Mouse (Mus musculus) hindbrain, postnatal 0 days (tissue): Measurements from ENCODE around the gene Ttll8. TPM values are rescaled to one million over a fixed set of nuclear protein-coding genes. Genes with fewer than 3 reads are reported as not detected.

ENCODE experiments used
- ATAC-seq: fragments of 200-750 bp; cut with Nextera tagmentation; 2 replicates; pipeline ENCODE4 v1.8.0; 2017; ENCODE audit warnings: mild to moderate bottlenecking, moderate TSS enrichment, moderate library complexity
- DNase-seq: peaks from one replicate; pipeline ENCODE4 v3.0.0-alpha.2; 2015; ENCODE audit warnings: low spot score
- H3K27ac ChIP-seq: fragments of 300-500 bp; sonication (generic); 2 replicates; pipeline ENCODE4 v1.5.1; 2014; ENCODE audit warnings: mild to moderate bottlenecking
- H3K27me3 ChIP-seq: fragments of 300-500 bp; sonication (generic); 2 replicates; pipeline ENCODE4 v1.6.1; 2014; ENCODE audit warnings: low read length, mixed read lengths; ENCODE audit not compliant: insufficient read depth
- H3K36me3 ChIP-seq: fragments of 300-500 bp; sonication (generic); 2 replicates; pipeline ENCODE4 v1.6.1; 2014; ENCODE audit warnings: low read length, mixed read lengths; ENCODE audit not compliant: insufficient read depth
- H3K4me1 ChIP-seq: fragments of 300-500 bp; sonication (generic); 2 replicates; pipeline ENCODE4 v1.6.1; 2014; ENCODE audit warnings: antibody characterized with exemption, low read length, mixed read lengths; ENCODE audit not compliant: insufficient read depth
- H3K4me2 ChIP-seq: fragments of 300-500 bp; sonication (generic); 2 replicates; pipeline ENCODE4 v1.6.1; 2014; ENCODE audit warnings: low read depth, mild to moderate bottlenecking, low read length, moderate library complexity, mixed read lengths
- H3K4me3 ChIP-seq: fragments of 300-500 bp; sonication (generic); 2 replicates; pipeline ENCODE4 v1.5.1; 2014; ENCODE audit warnings: low read length
- H3K9ac ChIP-seq: fragments of 300-500 bp; sonication (generic); replicated peaks from 2 replicates; pipeline ENCODE4 v1.6.1; 2014; ENCODE audit warnings: mild to moderate bottlenecking, low read length, moderate library complexity, mixed read lengths
- H3K9me3 ChIP-seq: fragments of 300-500 bp; sonication (generic); 2 replicates; pipeline ENCODE4 v1.6.1; 2016; ENCODE audit warnings: low read length, mixed read lengths
- CTCF ChIP-seq: IDR thresholded peaks from 2 replicates; pipeline ENCODE4 v1.5.1; 2016; ENCODE audit warnings: antibody characterized with exemption, control low read depth, low read depth
- WGBS: fragments of 180-500 bp; shearing (Covaris S2); extraction: QIAGEN DNeasy Blood & Tissue Kit; methylation state at CpG from one replicate; pipeline ENCODE4 v1.1.7; 2014; 5-methylcytosine and 5-hydroxymethylcytosine counted together
- polyA plus RNA-seq: library from polyadenylated mRNA; unstranded; fragments of >200 nt; fragmentation: Nextera tagmentation; extraction: Ambion mirVana; gene quantifications from 2 replicates; pipeline ENCODE4 v1.2.1, GENCODE M21; 2015
- total RNA-seq: library from RNA; depleted of rRNA; stranded (reverse); fragments of >200 nt; gene quantifications from 2 replicates; pipeline ENCODE4 v1.2.3, GENCODE M21; 2014

Ttll8 gene
- total and polyA plus RNA-seq, 2 experiments from 2014 or later, result 0.14 to 0.16 TPM

- H3K4me1 ChIP-seq, result no peaks in the 10 kb centered on the region
- H3K27me3 ChIP-seq, result no peaks in the 10 kb centered on the region
- no peak overlapping the region for H3K27ac ChIP-seq
- 74% methylated on average over 4 of the region's 4 CpGs for WGBS
- no peak overlapping the region for H3K4me2 ChIP-seq
- DNase-seq, result no peak
- no peaks in the 10 kb centered on the region for H3K36me3 ChIP-seq
- no peak for ATAC-seq
- no peak overlapping the region for H3K4me3 ChIP-seq
- TF ChIP-seq CTCF, result no peak
- no peaks in the 10 kb centered on the region for H3K9me3 ChIP-seq
- H3K9ac ChIP-seq, result no peak overlapping the region
Measured at GRCm38 (mm10) chr15:88906347-88906746, 47.9 kb downstream of the Ttll8 start.

GRCm38 (mm10) chr15:88904056-88904811 is 50.0 kb downstream of the Ttll8 start:
- Histone ChIP-seq H3K4me2 (no peak overlapping the region), H3K9me3 (no peaks in the 10 kb centered on the region), H3K9ac (no peak overlapping the region), H3K36me3 (no peaks in the 10 kb centered on the region), H3K4me1 (no peaks in the 10 kb centered on the region), H3K27ac (no peak overlapping the region), H3K27me3 (no peaks in the 10 kb centered on the region), H3K4me3 (no peak overlapping the region)
- DNase-seq (no peak), ATAC-seq (no peak)
- no peak for TF ChIP-seq CTCF
- WGBS, result 82% methylated on average over 14 of the region's 14 CpGs

- H3K27ac ChIP-seq, result no peak overlapping the region
- ATAC-seq (no peak), DNase-seq (no peak)
- no peak overlapping the region for H3K9ac ChIP-seq
- no peaks in the 10 kb centered on the region for H3K27me3 ChIP-seq
- H3K4me1 ChIP-seq, result no peaks in the 10 kb centered on the region
- WGBS, result 85% methylated on average over 1 of the region's 1 CpGs
- no peak overlapping the region for H3K4me3 ChIP-seq
- no peak overlapping the region for H3K4me2 ChIP-seq
- H3K36me3 ChIP-seq, result no peaks in the 10 kb centered on the region
- peak; percentile 44 for TF ChIP-seq CTCF
- no peaks in the 10 kb centered on the region for H3K9me3 ChIP-seq
Measured at GRCm38 (mm10) chr15:88903086-88903485, 51.1 kb downstream of the Ttll8 start.

- Histone ChIP-seq H3K4me3 (no peak overlapping the region), H3K4me1 (no peaks in the 10 kb centered on the region), H3K27ac (no peak overlapping the region), H3K9ac (no peak overlapping the region), H3K27me3 (no peaks in the 10 kb centered on the region), H3K9me3 (no peaks in the 10 kb centered on the region), H3K36me3 (no peaks in the 10 kb centered on the region), H3K4me2 (no peak overlapping the region)
- DNase-seq, result no peak
- WGBS, result 90% methylated on average over 15 of the region's 15 CpGs
- TF ChIP-seq CTCF, result no peak
- no peak for ATAC-seq
Measured at GRCm38 (mm10) chr15:88902200-88902875, 51.9 kb downstream of the Ttll8 start.

GRCm38 (mm10) chr15:88896341-88896980 is 57.8 kb downstream of the Ttll8 start:
- Histone ChIP-seq H3K36me3 (no peaks in the 10 kb centered on the region), H3K4me2 (no peak overlapping the region), H3K4me1 (no peaks in the 10 kb centered on the region), H3K9me3 (no peaks in the 10 kb centered on the region), H3K4me3 (no peak overlapping the region), H3K9ac (no peak overlapping the region), H3K27me3 (no peaks in the 10 kb centered on the region), H3K27ac (no peak overlapping the region)
- no peak for DNase-seq
- 82% methylated on average over 10 of the region's 10 CpGs for WGBS
- TF ChIP-seq CTCF, result no peak
- no peak for ATAC-seq

GRCm38 (mm10) chr15:88895891-88896290 is 58.3 kb downstream of the Ttll8 start:
- ATAC-seq (no peak), DNase-seq (no peak)
- WGBS, result 83% methylated on average over 6 of the region's 6 CpGs
- H3K4me3 ChIP-seq, result no peak overlapping the region
- no peaks in the 10 kb centered on the region for H3K9me3 ChIP-seq
- H3K27ac ChIP-seq, result no peak overlapping the region
- no peak overlapping the region for H3K4me2 ChIP-seq
- H3K36me3 ChIP-seq, result no peaks in the 10 kb centered on the region
- TF ChIP-seq CTCF, result no peak
- no peak overlapping the region for H3K9ac ChIP-seq
- H3K27me3 ChIP-seq, result no peaks in the 10 kb centered on the region
- peaks cover 4% of the 10 kb centered on the region; the same call in 1 of the 2 replicates for H3K4me1 ChIP-seq
